Mouse (Mus musculus) neutrophil, adult 5-6 weeks (primary cell): ENCODE measurements around the gene Dock9. TPM values are rescaled to one million over a fixed set of nuclear protein-coding genes. Genes with fewer than 3 reads are reported as not detected.

ENCODE experiments used
- ATAC-seq: fragments of 151-379, 151-347 bp; 2 replicates; pipeline ENCODE4 v1.8.0; 2017; ENCODE audit warnings: mild to moderate bottlenecking, moderate TSS enrichment; ENCODE audit not compliant: insufficient number of reproducible peaks, poor library complexity, low FRiP score, severe bottlenecking; ENCODE audit errors: extremely low read depth
- total RNA-seq: library from RNA; stranded (forward); fragments of 200-1000 nt; gene quantifications from 2 replicates; pipeline ENCODE4 v1.2.3, GENCODE M21; 2017

Dock9 gene
- total RNA-seq, 1 experiment from 2014 or later = 21.2 TPM

- ATAC-seq = no peak
These were observed 186.1 kb downstream of the Dock9 start for GRCm38 (mm10) chr14:121611533-121611932.

GRCm38 (mm10) chr14:121611098-121611497 lies 186.5 kb downstream of the Dock9 start:
- no peak for ATAC-seq

GRCm38 (mm10) chr14:121608522-121608921 lies 189.1 kb downstream of the Dock9 start:
- ATAC-seq = no peak

- no peak for ATAC-seq
These were observed 191.2 kb downstream of the Dock9 start for GRCm38 (mm10) chr14:121606433-121606832.

- no peak for ATAC-seq
These were observed 192.4 kb downstream of the Dock9 start for GRCm38 (mm10) chr14:121605260-121605659.

- ATAC-seq = no peak
These were observed 193.1 kb downstream of the Dock9 start for GRCm38 (mm10) chr14:121604565-121604964.

- ATAC-seq = no peak
These were observed 195.0 kb downstream of the Dock9 start for GRCm38 (mm10) chr14:121602610-121603009.

GRCm38 (mm10) chr14:121600538-121600937 lies 197.1 kb downstream of the Dock9 start:
- ATAC-seq = no peak

- ATAC-seq = no peak
These were observed 200.6 kb downstream of the Dock9 start for GRCm38 (mm10) chr14:121597073-121597472.

GRCm38 (mm10) chr14:121596631-121597030 lies 201.0 kb downstream of the Dock9 start:
- ATAC-seq = no peak

- ATAC-seq = no peak
These were observed 203.0 kb downstream of the Dock9 start for GRCm38 (mm10) chr14:121594684-121595083.

- no peak for ATAC-seq
These were observed 204.2 kb downstream of the Dock9 start for GRCm38 (mm10) chr14:121593313-121593929.

- no peak for ATAC-seq
These were observed 204.7 kb downstream of the Dock9 start for GRCm38 (mm10) chr14:121592890-121593289.

GRCm38 (mm10) chr14:121592356-121592755 lies 205.3 kb downstream of the Dock9 start:
- no peak for ATAC-seq

GRCm38 (mm10) chr14:121589097-121589725 lies 208.4 kb downstream of the Dock9 start:
- peak; percentile 43; the same call in 1 of the 2 replicates for ATAC-seq

GRCm38 (mm10) chr14:121588451-121588850 lies 209.2 kb downstream of the Dock9 start:
- ATAC-seq = no peak

GRCm38 (mm10) chr14:121585906-121586765 lies 211.5 kb downstream of the Dock9 start:
- no peak for ATAC-seq

GRCm38 (mm10) chr14:121579055-121579454 lies 218.6 kb downstream of the Dock9 start:
- peak; percentile 31; the same call in 1 of the 2 replicates for ATAC-seq

GRCm38 (mm10) chr14:121573391-121573790 lies 224.2 kb downstream of the Dock9 start:
- no peak for ATAC-seq

GRCm38 (mm10) chr14:121566794-121567201 lies 230.8 kb downstream of the Dock9 start:
- ATAC-seq = no peak
